Mouse (Mus musculus) CH12.LX (cell line): ENCODE measurements at regions not wholly inside any gene's neighbourhood (a gene's known extent, or its start where the extent isn't known, plus 50 kb on each side); places are given as distances from the start of the nearest gene placed in this dataset.

Source experiments
- DNase-seq: peaks from one replicate; pipeline ENCODE4 v3.0.0-alpha.2; 2013; ENCODE audit errors: extremely low read depth
- H3K27ac ChIP-seq: 2 replicates; pipeline ENCODE4 v1.5.1; 2012; ENCODE audit warnings: low read depth, mild to moderate bottlenecking, control low read depth, moderate library complexity; ENCODE audit not compliant: insufficient read depth
- H3K27me3 ChIP-seq: replicated peaks from 2 replicates; pipeline ENCODE3; 2012; ENCODE audit warnings: inconsistent platforms
- H3K36me3 ChIP-seq, 2 experiments: replicated peaks in 1 of 2; 2 replicates each; pipeline versions ENCODE3 to v1.6.1; 2012; ENCODE audit warnings: inconsistent platforms in 1 of 2, low read length in 1 of 2, mild to moderate bottlenecking in 1 of 2, mixed read lengths in 1 of 2, moderate library complexity in 1 of 2; ENCODE audit not compliant: control insufficient read depth in 1 of 2, insufficient read depth in 1 of 2
- H3K4me1 ChIP-seq, 2 experiments: 2 replicates each; pipeline ENCODE4 v1.6.1; 2012; ENCODE audit warnings: inconsistent platforms in 1 of 2, moderate library complexity in 1 of 2; ENCODE audit not compliant: insufficient read depth in 2 of 2, control insufficient read depth in 1 of 2
- H3K4me2 ChIP-seq: 2 replicates; pipeline ENCODE4 v1.6.1; 2012; ENCODE audit warnings: low read depth, mild to moderate bottlenecking, control low read depth; ENCODE audit not compliant: poor library complexity, insufficient read depth, severe bottlenecking
- H3K4me3 ChIP-seq, 3 experiments: fragments of 150-350 bp in 1 of 3; sonication (generic) in 1 of 3; replicated peaks in 1 of 3; 2 replicates each; pipeline versions ENCODE3 to v1.5.1; 2011 to 2012; ENCODE audit warnings: low read depth in 2 of 3, low read length in 2 of 3, mild to moderate bottlenecking in 2 of 3, moderate library complexity in 2 of 3, control low read depth in 1 of 3, improper control_type of control experiment in 1 of 3, inconsistent platforms in 1 of 3, mixed read lengths in 1 of 3; ENCODE audit not compliant: poor library complexity in 1 of 3
- H3K79me2 ChIP-seq: replicated peaks from 2 replicates; pipeline ENCODE4 v1.6.1; 2012; ENCODE audit warnings: mild to moderate bottlenecking, moderate library complexity; ENCODE audit not compliant: control insufficient read depth, poor library complexity, insufficient read depth, severe bottlenecking; ENCODE audit errors: extremely low read depth
- H3K9ac ChIP-seq: 2 replicates; pipeline ENCODE4 v1.6.1; 2012; ENCODE audit warnings: low read depth, mild to moderate bottlenecking, control low read depth, moderate library complexity; ENCODE audit not compliant: insufficient read depth
- H3K9me3 ChIP-seq: replicated peaks from 2 replicates; pipeline ENCODE3; 2012; ENCODE audit warnings: low read length, inconsistent platforms, mixed read lengths
- CTCF ChIP-seq, 2 experiments: IDR thresholded peaks in 1 of 2; conservative IDR thresholded peaks in 1 of 2; 2 replicates each; pipeline ENCODE4 v1.5.1; 2011 to 2012; ENCODE audit warnings: low read depth in 2 of 2, low read length in 2 of 2, improper control_type of control experiment in 1 of 2, inconsistent platforms in 1 of 2, mild to moderate bottlenecking in 1 of 2, moderate library complexity in 1 of 2
- ETS1 ChIP-seq: conservative IDR thresholded peaks from 2 replicates; pipeline ENCODE4 v1.6.1; 2012; ENCODE audit warnings: low read depth, mild to moderate bottlenecking, inconsistent platforms, low read length, improper control_type of control experiment, moderate library complexity
- HCFC1 ChIP-seq: IDR thresholded peaks from 2 replicates; pipeline ENCODE4 v1.6.1; 2012; ENCODE audit warnings: low read depth, mild to moderate bottlenecking, inconsistent platforms, low read length, improper control_type of control experiment
- IRF4 ChIP-seq: IDR thresholded peaks from 2 replicates; pipeline ENCODE4 v1.6.1; 2014; ENCODE audit warnings: low read depth, mild to moderate bottlenecking, inconsistent platforms, low read length, improper control_type of control experiment
- JUN ChIP-seq: IDR thresholded peaks from 2 replicates; pipeline ENCODE4 v1.6.1; 2011; ENCODE audit warnings: low read depth, mild to moderate bottlenecking, low read length, improper control_type of control experiment, moderate library complexity; ENCODE audit not compliant: insufficient read depth
- JUND ChIP-seq: conservative IDR thresholded peaks from 2 replicates; pipeline ENCODE4 v1.6.1; 2011; ENCODE audit warnings: low read depth, low read length, improper control_type of control experiment
- KAT2A ChIP-seq: IDR thresholded peaks from 2 replicates; pipeline ENCODE4 v1.6.1; 2012; ENCODE audit warnings: low read length, improper control_type of control experiment, inconsistent platforms; ENCODE audit not compliant: insufficient replicate concordance
- MAFK ChIP-seq: IDR thresholded peaks from 2 replicates; pipeline ENCODE4 v1.6.1; 2011; ENCODE audit warnings: low read length, improper control_type of control experiment; ENCODE audit not compliant: insufficient replicate concordance
- MAZ ChIP-seq: IDR thresholded peaks from 2 replicates; pipeline ENCODE4 v1.6.1; 2012; ENCODE audit warnings: low read depth, mild to moderate bottlenecking, inconsistent platforms, low read length, improper control_type of control experiment, moderate library complexity
- MEF2A ChIP-seq: IDR thresholded peaks from 2 replicates; pipeline ENCODE4 v1.6.1; 2014; ENCODE audit warnings: low read depth, mild to moderate bottlenecking, inconsistent platforms, low read length, improper control_type of control experiment, borderline replicate concordance
- POLR2AphosphoS2 ChIP-seq: IDR thresholded peaks from 2 replicates; pipeline ENCODE4 v1.6.1; 2011; ENCODE audit warnings: low read depth, low read length, improper control_type of control experiment
- TCF12 ChIP-seq: IDR thresholded peaks from 2 replicates; pipeline ENCODE4 v1.6.1; 2014; ENCODE audit warnings: low read depth, mild to moderate bottlenecking, inconsistent platforms, low read length, improper control_type of control experiment
- ZKSCAN1 ChIP-seq: IDR thresholded peaks from 2 replicates; pipeline ENCODE4 v1.6.1; 2012; ENCODE audit warnings: low read depth, inconsistent platforms, low read length, improper control_type of control experiment, borderline replicate concordance
- ZMIZ1 ChIP-seq: IDR thresholded peaks from 2 replicates; pipeline ENCODE4 v1.6.1; 2012; ENCODE audit warnings: low read depth, mild to moderate bottlenecking, inconsistent platforms, low read length, improper control_type of control experiment
- ZNF384 ChIP-seq: IDR thresholded peaks from 2 replicates; pipeline ENCODE4 v1.6.1; 2012; ENCODE audit warnings: low read depth, low read length, improper control_type of control experiment, inconsistent platforms
- dilution Hi-C: fragments of 300-500 bp; cut with MboI; formaldehyde crosslinking; loops from 2 replicates; pipeline ENCODE4 v1.14.3; 2020; ENCODE audit warnings: low sequenced_read_pairs; ENCODE audit not compliant: extremely low pct_unique_long_range_greater_than_20kb, extremely low pct_ligation_motif_present
- in situ Hi-C: fragments of 300-500 bp; cut with MboI; formaldehyde crosslinking; loops from 3 replicates; pipeline ENCODE4 v1.14.3; 2019; ENCODE audit warnings: low sequenced_read_pairs, low pct_ligation_motif_present, low pct_unique_long_range_greater_than_20kb, mixed read lengths

DNA sequence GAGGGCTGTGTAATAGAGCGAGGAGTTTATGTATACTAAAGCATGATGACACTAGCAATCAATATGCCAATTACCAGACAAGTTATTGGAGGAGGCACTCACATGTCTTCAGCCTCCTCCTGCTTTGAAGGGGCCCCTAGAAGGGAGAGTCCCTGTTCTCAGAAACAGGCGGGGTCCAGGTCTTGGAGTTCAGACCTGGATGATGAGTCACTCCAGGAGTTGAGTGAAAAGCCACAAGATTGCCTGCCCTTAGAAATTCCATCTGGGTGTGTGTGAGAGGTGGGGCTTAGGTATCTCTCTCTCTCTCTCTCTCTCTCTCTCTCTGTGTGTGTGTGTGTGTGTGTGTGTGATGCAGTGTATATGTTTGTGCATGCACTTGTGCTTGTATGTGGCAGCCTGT, 62.8 kb upstream of the Nr2f2 start:
- Histone ChIP-seq H3K9ac (no peak overlapping the region), H3K36me3 (no peaks in the 10 kb centered on the region), H3K4me1 (no peaks in the 10 kb centered on the region), H3K9me3 (peaks cover 54% of the 10 kb centered on the region), H3K79me2 (no peaks in the 10 kb centered on the region), H3K27me3 (no peaks in the 10 kb centered on the region)
- no peak for DNase-seq
- no peak for TF ChIP-seq POLR2AphosphoS2
- TF ChIP-seq ETS1, result no peak
- TF ChIP-seq ZKSCAN1, result no peak
- TF ChIP-seq MAFK, result no peak
- TF ChIP-seq ZNF384, result no peak
- no peak for TF ChIP-seq JUND
- TF ChIP-seq HCFC1, result no peak
- TF ChIP-seq ZMIZ1, result no peak
- no peak for TF ChIP-seq CTCF (conservative IDR thresholded peaks at IDR 0.05 in 1 of 2, IDR thresholded peaks at IDR 0.05 in 1 of 2; ENCODE audit: low read depth in 2 of 2, low read length in 2 of 2)
- TF ChIP-seq JUN, result no peak
- no peak for TF ChIP-seq IRF4
- no peak for TF ChIP-seq MEF2A
- TF ChIP-seq TCF12, result no peak
- TF ChIP-seq, all 38 proteins: peak for 0
- in situ Hi-C loops, result no loop called here
- dilution Hi-C loops, result no loop called here
- no peak overlapping the region for H3K27ac ChIP-seq
- H3K4me2 ChIP-seq, result no peak overlapping the region
- no peak overlapping the region for H3K4me3 ChIP-seq

DNA sequence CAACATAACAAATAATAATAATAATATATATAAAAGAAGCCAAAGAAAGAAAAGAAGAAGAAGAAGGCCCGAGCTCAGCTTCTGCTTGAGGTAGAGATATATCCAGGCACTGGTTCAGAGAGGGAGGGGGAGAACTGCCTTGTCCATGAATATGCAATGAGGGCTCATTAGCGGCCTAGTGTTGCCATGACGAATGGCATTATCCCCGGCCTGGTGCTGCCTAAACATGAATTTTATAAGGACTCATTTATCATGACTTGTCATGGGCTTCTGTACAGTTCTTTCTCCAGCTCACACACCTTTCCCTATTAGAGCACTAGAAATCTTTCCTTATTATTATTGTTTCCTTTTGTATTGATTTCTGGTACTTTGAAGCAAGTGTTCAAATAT, 57.7 kb upstream of the Nr2f2 start:
- Histone ChIP-seq H3K9me3 (peaks cover 52% of the 10 kb centered on the region), H3K4me3 (no peak overlapping the region), H3K4me2 (no peak overlapping the region), H3K4me1 (no peaks in the 10 kb centered on the region), H3K9ac (no peak overlapping the region), H3K36me3 (no peaks in the 10 kb centered on the region), H3K79me2 (no peaks in the 10 kb centered on the region), H3K27ac (no peak overlapping the region), H3K27me3 (no peaks in the 10 kb centered on the region)
- no peak for DNase-seq
- TF ChIP-seq HCFC1 (no peak), KAT2A (no peak), MAZ (no peak)
- in situ Hi-C loops (no loop called here), dilution Hi-C loops (no loop called here)
